Mouse (Mus musculus) layer of hippocampus, postnatal 10 days (tissue): ENCODE measurements at regions not wholly inside any gene's neighbourhood (a gene's known extent, or its start where the extent isn't known, plus 50 kb on each side); places are given as distances from the start of the nearest gene placed in this dataset.

Experiments
- DNase-seq, 2 experiments: peaks; one replicate each; pipeline ENCODE4 v3.0.0; 2021; ENCODE audit warnings: low spot score in 2 of 2

DNA sequence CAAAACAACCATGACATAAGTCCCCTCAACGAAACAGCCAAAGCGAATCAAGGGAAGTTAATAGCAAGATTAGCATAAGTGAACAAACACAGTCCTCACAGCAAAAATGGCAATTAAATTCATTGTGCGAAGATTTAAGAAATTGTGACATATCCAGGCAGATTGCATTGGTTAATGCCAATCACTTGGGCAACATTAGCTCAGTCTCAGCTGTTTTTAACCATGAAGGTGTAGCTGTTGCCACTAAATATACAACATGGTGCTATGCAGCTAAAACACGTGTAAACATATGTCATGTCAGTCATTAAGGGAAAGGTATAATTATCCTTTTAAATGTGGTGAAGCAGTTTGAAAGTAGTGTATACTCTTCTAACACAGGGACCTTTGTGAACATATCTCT is 482.8 kb upstream of the Tle4 start:
- DNase-seq, result no peak

DNA sequence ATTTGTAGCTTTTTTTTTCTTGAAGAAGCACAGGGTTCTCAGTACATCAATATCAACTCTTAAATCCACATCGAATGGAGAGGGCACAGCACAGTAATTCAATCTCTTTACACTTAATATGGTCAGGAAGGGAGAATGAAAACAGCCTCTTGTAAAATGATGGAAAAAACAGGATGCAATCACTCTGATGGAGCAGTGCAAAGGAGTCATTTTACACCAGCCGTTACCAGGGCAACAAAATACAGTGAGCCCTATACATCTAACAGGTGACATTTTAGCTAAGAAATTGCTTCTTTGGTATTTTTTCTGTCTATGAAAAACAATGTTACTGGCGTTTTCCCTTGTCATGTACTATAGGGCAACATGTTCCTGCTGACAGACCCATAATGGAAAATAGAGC is 459.9 kb upstream of the Tle4 start:
- no peak for DNase-seq

GRCm38 (mm10) chr19:15053582-15054141 is 455.8 kb upstream of the Tle4 start:
- DNase-seq, result peak in 1 of 2 experiments; percentile 13

DNA sequence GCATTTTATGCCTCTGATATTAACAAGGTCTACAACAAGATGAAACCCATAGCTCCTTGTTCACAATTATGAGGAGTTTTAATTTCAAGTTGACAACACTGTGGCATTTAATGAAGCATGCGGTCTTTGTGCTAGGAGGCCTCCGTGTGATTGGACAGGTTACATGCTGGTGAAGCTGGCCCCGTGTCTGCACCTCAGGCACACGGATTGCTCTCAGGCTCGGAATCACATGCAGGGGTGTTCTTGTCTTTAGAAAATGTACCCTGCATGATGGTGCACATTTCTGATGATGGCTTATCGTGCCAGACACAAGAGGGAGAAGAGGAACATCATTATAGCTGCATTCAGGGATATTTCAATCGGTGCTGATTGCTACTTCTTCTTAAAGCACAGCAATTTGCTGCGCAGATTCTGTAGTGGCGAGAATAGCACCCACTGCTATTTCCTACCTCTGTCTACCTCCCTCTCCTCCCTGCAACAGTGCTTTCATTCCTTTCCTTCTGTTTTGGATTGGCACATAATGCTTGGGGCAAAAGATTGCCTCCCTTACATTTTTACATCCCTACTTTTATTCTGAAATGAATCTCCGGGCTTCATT is 454.9 kb upstream of the Tle4 start:
- peak in 1 of 2 experiments; percentile 18 for DNase-seq

- peak in 1 of 2 experiments; percentile 22 for DNase-seq
Observed at GRCm38 (mm10) chr19:15047896-15048295, 450.0 kb upstream of the Tle4 start.

GRCm38 (mm10) chr19:15047306-15047868 is 449.5 kb upstream of the Tle4 start:
- DNase-seq, result no peak

DNA sequence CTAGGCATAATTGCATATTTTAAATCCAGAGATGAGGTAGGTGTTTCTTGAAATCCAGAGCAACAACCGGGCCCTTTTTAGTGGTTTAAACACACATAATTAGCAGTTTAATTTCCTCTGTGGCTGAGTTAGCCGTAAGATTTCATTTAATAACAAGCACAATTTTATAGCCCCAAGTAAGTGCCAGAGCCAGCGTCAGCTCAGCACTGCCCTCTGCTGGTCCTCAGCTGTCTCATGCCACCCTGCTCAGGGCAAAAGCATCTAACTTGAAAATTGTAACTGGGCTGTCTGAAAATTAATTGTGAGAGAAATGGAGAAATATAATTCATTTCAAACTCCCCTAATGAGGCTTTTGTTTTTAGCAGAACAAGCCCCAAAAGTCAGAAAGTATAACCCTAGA is 437.7 kb upstream of the Tle4 start:
- peak; percentile 77 to 85 for DNase-seq

- no peak for DNase-seq
Observed at GRCm38 (mm10) chr19:15033921-15034320, 436.1 kb upstream of the Tle4 start.

GRCm38 (mm10) chr19:15033396-15033795 is 435.5 kb upstream of the Tle4 start:
- DNase-seq, result no peak

GRCm38 (mm10) chr19:15032297-15032947 is 434.6 kb upstream of the Tle4 start:
- DNase-seq, result no peak

GRCm38 (mm10) chr19:15031483-15031882 is 433.6 kb upstream of the Tle4 start:
- no peak for DNase-seq

DNA sequence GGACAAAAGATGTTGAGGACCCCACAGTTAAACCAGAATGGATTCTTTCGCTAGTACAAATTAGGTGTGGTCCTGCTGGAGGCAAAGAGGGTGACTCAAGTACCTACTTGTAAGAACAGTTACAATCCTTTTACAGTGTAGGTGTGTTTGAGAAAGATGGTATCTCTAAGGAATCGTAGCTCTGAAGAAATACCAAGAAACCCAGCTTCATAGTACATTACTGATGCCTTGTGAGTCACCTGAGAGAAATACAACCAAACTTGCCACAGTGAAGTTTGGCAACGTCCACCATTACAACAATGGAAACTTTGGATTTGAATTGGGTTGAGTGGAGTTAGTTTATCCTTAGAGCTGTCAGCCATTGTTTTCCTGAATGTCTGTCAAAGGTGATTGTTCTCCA is 405.7 kb upstream of the Tle4 start:
- DNase-seq, result no peak

DNA sequence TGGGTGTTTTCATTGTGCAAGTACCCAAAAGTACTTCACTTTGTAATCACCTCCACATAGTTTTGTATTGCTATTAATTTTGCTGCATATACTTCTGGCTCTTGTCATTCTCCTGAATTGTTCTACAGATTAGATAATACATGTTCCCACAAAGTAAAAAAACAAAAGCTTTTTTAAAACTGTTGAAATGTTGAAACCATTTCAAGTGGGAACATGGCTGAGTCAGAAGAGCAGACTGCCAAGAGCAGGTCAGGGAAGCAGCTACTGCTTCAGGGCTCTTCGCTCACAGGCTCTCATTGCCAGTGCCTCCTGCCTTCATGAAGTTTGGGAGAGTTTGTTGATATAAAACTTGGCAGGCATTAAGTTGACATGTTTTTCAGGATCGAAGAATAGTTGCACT is 395.5 kb upstream of the Tle4 start:
- no peak for DNase-seq

DNA sequence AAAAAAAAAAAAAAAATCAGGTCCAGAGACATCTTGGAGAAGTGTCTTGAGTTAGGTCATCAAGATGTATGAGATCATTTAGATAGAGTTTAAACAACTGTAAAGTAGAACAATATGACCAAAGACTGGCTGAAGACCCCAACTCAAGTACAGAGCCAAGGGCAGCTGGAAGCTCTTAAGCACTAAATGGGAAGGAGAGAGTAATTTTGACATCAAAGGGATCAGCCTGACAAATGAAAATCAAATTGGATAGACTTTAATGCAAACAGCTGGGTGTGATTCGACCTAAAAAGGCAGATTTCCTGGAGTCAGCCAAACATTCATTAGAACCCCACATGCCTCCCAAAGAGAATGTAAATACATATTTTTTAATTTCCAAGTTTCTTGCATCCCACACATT is 372.3 kb upstream of the Tle4 start:
- DNase-seq, result no peak

GRCm38 (mm10) chr19:14968283-14968682 is 370.4 kb upstream of the Tle4 start:
- no peak for DNase-seq

- no peak for DNase-seq
Observed at GRCm38 (mm10) chr19:14957727-14958126, 359.9 kb upstream of the Tle4 start.

GRCm38 (mm10) chr19:14957154-14957553 is 359.3 kb upstream of the Tle4 start:
- no peak for DNase-seq

- no peak for DNase-seq
Observed at GRCm38 (mm10) chr19:14956392-14956791, 358.5 kb upstream of the Tle4 start.

DNA sequence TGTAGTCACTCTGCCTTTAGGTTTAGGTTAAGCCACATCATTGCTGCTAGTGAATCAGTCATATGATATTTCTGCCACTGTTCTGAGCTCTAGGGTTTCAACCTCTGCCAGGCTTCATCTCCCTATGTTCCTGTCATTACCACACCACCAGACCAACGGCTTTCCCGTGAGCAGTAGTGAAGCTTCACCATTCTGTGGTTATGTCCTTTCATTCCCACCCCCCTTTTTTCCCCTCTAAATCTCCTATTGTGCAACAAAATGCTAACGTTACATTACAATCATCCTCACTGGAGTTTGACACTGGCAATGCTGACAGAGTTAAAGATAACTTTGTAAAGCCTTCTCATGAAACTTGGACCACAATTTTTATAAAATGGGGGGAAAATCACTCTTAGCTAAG is 358.1 kb upstream of the Tle4 start:
- no peak for DNase-seq

- peak in 1 of 2 experiments; percentile 13 for DNase-seq
Observed at GRCm38 (mm10) chr19:14940207-14940952, 342.5 kb upstream of the Tle4 start.

GRCm38 (mm10) chr19:14922238-14922637 is 324.4 kb upstream of the Tle4 start:
- DNase-seq, result no peak
